In genomic region chr4:58990609-58991434, GRCm38 (mm10) we compare ENCODE assay signal across 17 mouse cellular contexts. TPM values are rescaled to one million over a fixed set of nuclear protein-coding genes. Genes with fewer than 3 reads are reported as not detected.
DNase-seq lines count a peak whose midpoint lies in the region; ATAC-seq and TF ChIP-seq lines count a peak whose summit lies in the region.
"Had no signal": no experiment of that assay in that cellular context is flagged by ENCODE, and none has a peak within 500 bp of the region (broad histone marks: within the 10 kb centered on the region; RNA-seq: fewer than 3 reads in every experiment).

No protein-coding gene starts in this region.

- H3K36me3 ChIP-seq in hindbrain, postnatal 0 days (ENCODE audit: insufficient read depth, low read length): no peaks in the 10 kb centered on the region
- no peaks in the 10 kb centered on the region for H3K36me3 ChIP-seq in hindbrain, embryonic 14.5 days (replicated peaks; ENCODE audit: control insufficient read depth, insufficient read depth)
- no peaks in the 10 kb centered on the region for H3K36me3 ChIP-seq in liver, embryonic 14.5 days (replicated peaks; ENCODE audit: control insufficient read depth, insufficient read depth, low read depth)
- H3K36me3 ChIP-seq in midbrain, embryonic 16.5 days (ENCODE audit: control insufficient read depth, insufficient read depth, low read length): no peaks in the 10 kb centered on the region
- H3K36me3 ChIP-seq: lung, embryonic 15.5 days had no signal

- H3K27me3 ChIP-seq in hindbrain, postnatal 0 days (ENCODE audit: insufficient read depth, low read length): no peaks in the 10 kb centered on the region
- no peaks in the 10 kb centered on the region for H3K27me3 ChIP-seq in hindbrain, embryonic 14.5 days (ENCODE audit: control insufficient read depth, insufficient read depth, low read length)
- H3K27me3 ChIP-seq in liver, embryonic 14.5 days (ENCODE audit: control insufficient read depth, insufficient read depth, low read length): no peaks in the 10 kb centered on the region
- no peaks in the 10 kb centered on the region for H3K27me3 ChIP-seq in midbrain, embryonic 16.5 days (ENCODE audit: control insufficient read depth, insufficient read depth, low read depth, low read length)
- H3K27me3 ChIP-seq: lung, embryonic 15.5 days had no signal

- TF ChIP-seq CTCF in hindbrain, postnatal 0 days (IDR thresholded peaks at IDR 0.05; ENCODE audit: low read depth): no peak
- no peak for TF ChIP-seq CTCF in liver, embryonic 14.5 days (IDR thresholded peaks at IDR 0.05; ENCODE audit: low read depth)

- H3K27ac ChIP-seq in hindbrain, postnatal 0 days: no peak overlapping the region
- H3K27ac ChIP-seq in hindbrain, embryonic 14.5 days: no peak overlapping the region
- no peak overlapping the region for H3K27ac ChIP-seq in liver, embryonic 14.5 days
- H3K27ac ChIP-seq in midbrain, embryonic 16.5 days (ENCODE audit: low read length): no peak overlapping the region
- H3K27ac ChIP-seq: lung, embryonic 15.5 days had no signal

- H3K9me3 ChIP-seq in hindbrain, postnatal 0 days (ENCODE audit: low read length): no peaks in the 10 kb centered on the region
- H3K9me3 ChIP-seq in hindbrain, embryonic 14.5 days (ENCODE audit: control insufficient read depth, low read length): no peaks in the 10 kb centered on the region
- H3K9me3 ChIP-seq in liver, embryonic 14.5 days (ENCODE audit: control insufficient read depth, low read length): no peaks in the 10 kb centered on the region
- no peaks in the 10 kb centered on the region for H3K9me3 ChIP-seq in midbrain, embryonic 16.5 days (replicated peaks; ENCODE audit: control insufficient read depth, low read length, poor library complexity, severe bottlenecking)
- H3K9me3 ChIP-seq: lung, embryonic 15.5 days had no signal

- intact Hi-C loops in left cerebral cortex, postnatal 25 days (cut with DNase I): no loop called here

- no peak overlapping the region for H3K9ac ChIP-seq in hindbrain, postnatal 0 days (replicated peaks; ENCODE audit: low read length)
- H3K9ac ChIP-seq in hindbrain, embryonic 14.5 days: no peak overlapping the region
- no peak overlapping the region for H3K9ac ChIP-seq in liver, embryonic 14.5 days (replicated peaks)
- H3K9ac ChIP-seq in midbrain, embryonic 16.5 days (ENCODE audit: low read depth, low read length): no peak overlapping the region
- H3K9ac ChIP-seq: lung, embryonic 15.5 days had no signal

- no peaks in the 10 kb centered on the region for H3K4me1 ChIP-seq in hindbrain, postnatal 0 days (ENCODE audit: insufficient read depth, low read length)
- H3K4me1 ChIP-seq in hindbrain, embryonic 14.5 days (replicated peaks; ENCODE audit: control insufficient read depth, insufficient read depth, low read length): no peaks in the 10 kb centered on the region
- peaks cover 43 to 61% of the 10 kb centered on the region in 2 experiments for H3K4me1 ChIP-seq in liver, embryonic 14.5 days (replicated peaks; ENCODE audit: control insufficient read depth in 2 of 2, insufficient read depth in 2 of 2, low read length in 1 of 2)
- H3K4me1 ChIP-seq in midbrain, embryonic 16.5 days (ENCODE audit: control insufficient read depth, insufficient read depth, low read length): peaks cover 11% of the 10 kb centered on the region

- WGBS in hindbrain, postnatal 0 days: 74% methylated on average over 17 of the region's 17 CpGs
- 82% methylated on average over 17 of the region's 17 CpGs for WGBS in hindbrain, embryonic 14.5 days
- 51% methylated on average over 17 of the region's 17 CpGs for WGBS in liver, embryonic 14.5 days (ENCODE audit: insufficient replicate concordance)
- 61% methylated on average over 17 of the region's 17 CpGs for WGBS in midbrain, embryonic 16.5 days

- H3K4me3 ChIP-seq in hindbrain, postnatal 0 days (ENCODE audit: low read length): no peak overlapping the region
- no peak overlapping the region for H3K4me3 ChIP-seq in hindbrain, embryonic 14.5 days (replicated peaks; ENCODE audit: low read length)
- no peak overlapping the region for H3K4me3 ChIP-seq in liver, embryonic 14.5 days (ENCODE audit: insufficient read depth in 1 of 2, low read depth in 2 of 2, low read length in 2 of 2)
- no peak overlapping the region for H3K4me3 ChIP-seq in midbrain, embryonic 16.5 days (ENCODE audit: low read depth, low read length)
- H3K4me3 ChIP-seq: lung, embryonic 15.5 days; myocyte had no signal

- peak; percentile 41 for DNase-seq in hindbrain, postnatal 0 days (ENCODE audit: low spot score)
- DNase-seq in hindbrain, embryonic 14.5 days (ENCODE audit: low spot score): no peak
- peak; percentile 34 for DNase-seq in ZHBTc4 (ENCODE audit: low read depth, low spot score)
- peak in 2 of 3 experiments; percentile 43 to 56 for DNase-seq in liver, embryonic 14.5 days (ENCODE audit: low read depth in 3 of 3, low spot score in 3 of 3)
- no peak for DNase-seq in left cerebral cortex, postnatal 25 days (ENCODE audit: low spot score in 2 of 2)
- DNase-seq in adrenal gland, postnatal 4 days (ENCODE audit: low spot score in 2 of 2): no peak
- no peak for DNase-seq in heart, adult 18-20 months
- DNase-seq: B cell, adult 2 months; heart, postnatal 4 days; thymus, postnatal 4 days had no signal

- no peak overlapping the region for H3K4me2 ChIP-seq in hindbrain, postnatal 0 days (ENCODE audit: low read depth, low read length)
- no peak overlapping the region for H3K4me2 ChIP-seq in hindbrain, embryonic 14.5 days (replicated peaks)
- H3K4me2 ChIP-seq in liver, embryonic 14.5 days (ENCODE audit: low read depth): no peak overlapping the region; the same call in none of the 2 replicates
- no peak overlapping the region for H3K4me2 ChIP-seq in midbrain, embryonic 16.5 days (ENCODE audit: low read length)
- H3K4me2 ChIP-seq: lung, embryonic 15.5 days had no signal

- no peak for TF ChIP-seq EP300 in liver, embryonic 14.5 days (IDR thresholded peaks at IDR 0.05; ENCODE audit: low read depth)

- ATAC-seq in hindbrain, postnatal 0 days: no peak
- no peak for ATAC-seq in hindbrain, embryonic 14.5 days (ENCODE audit: low FRiP score)
- peak; percentile 44; the same call in 1 of the 2 replicates for ATAC-seq in liver, embryonic 14.5 days (ENCODE audit: insufficient read depth)
- 0 out of 2 replicates have a peak, but pooled peaks have one; percentile 40 for ATAC-seq in midbrain, embryonic 16.5 days
- ATAC-seq: intestine, embryonic 16.5 days had no signal

RNA-seq across cellular contexts. Expression of gene Ptgr1, which starts 3.9 kb away (rescaled TPM):
- 1.3 and 3.1 TPM in 2 replicates for total RNA-seq in hindbrain, postnatal 0 days (2014; rRNA removed)
- polyA plus RNA-seq in hindbrain, postnatal 0 days (2015; fragmentation: Nextera tagmentation; extraction: Ambion mirVana): 5.6 and 6.0 TPM in 2 replicates
- polyA plus RNA-seq in hindbrain, embryonic 14.5 days (2014; fragmentation: Nextera tagmentation; extraction: Ambion mirVana): 4.6 and 4.8 TPM in 2 replicates
- polyA plus RNA-seq in liver, embryonic 14.5 days (2012; rRNA removed): 6.2 and 11.1 TPM in 2 replicates
- polyA plus RNA-seq in liver, embryonic 14.5 days (2014; fragmentation: Nextera tagmentation; extraction: Ambion mirVana): 14.8 and 16.0 TPM in 2 replicates
- polyA plus RNA-seq in midbrain, embryonic 16.5 days (2015; fragmentation: Nextera tagmentation; extraction: Ambion mirVana): 3.7 and 3.9 TPM in 2 replicates
- 1 to 10 TPM; 1.5 to 1.8 TPM for total RNA-seq in left cerebral cortex, postnatal 25 days (2021)
- 10 to 100 TPM; 27.4 to 29.8 TPM for total RNA-seq in adrenal gland, postnatal 4 days (2021)
- total RNA-seq in heart, adult 18-20 months (2021): 1 to 10 TPM; 3.0 to 3.7 TPM

RNA-seq across cellular contexts. Expression of gene Dnajc25, which starts 4.0 kb away (rescaled TPM):
- 2.7 and 5.2 TPM in 2 replicates for total RNA-seq in hindbrain, postnatal 0 days (2014; rRNA removed)
- 9.2 and 9.4 TPM in 2 replicates for polyA plus RNA-seq in hindbrain, postnatal 0 days (2015; fragmentation: Nextera tagmentation; extraction: Ambion mirVana)
- 5.2 and 9.6 TPM in 2 replicates for polyA plus RNA-seq in hindbrain, embryonic 14.5 days (2014; fragmentation: Nextera tagmentation; extraction: Ambion mirVana)
- 1.4 and 2.4 TPM in 2 replicates for polyA plus RNA-seq in liver, embryonic 14.5 days (2012; rRNA removed)
- 5.4 and 7.1 TPM in 2 replicates for polyA plus RNA-seq in liver, embryonic 14.5 days (2014; fragmentation: Nextera tagmentation; extraction: Ambion mirVana)
- 5.2 and 5.5 TPM in 2 replicates for polyA plus RNA-seq in midbrain, embryonic 16.5 days (2015; fragmentation: Nextera tagmentation; extraction: Ambion mirVana)
- 1 to 10 TPM; 4.8 to 4.9 TPM for total RNA-seq in left cerebral cortex, postnatal 25 days (2021)
- 10 to 100 TPM; 19.4 to 20.9 TPM for total RNA-seq in adrenal gland, postnatal 4 days (2021)
- 10 to 100 TPM; 19.8 to 22.3 TPM for total RNA-seq in heart, adult 18-20 months (2021)

RNA-seq across cellular contexts. Expression of gene Gm20503, which starts 12.2 kb away (rescaled TPM):
- not detected in 2 replicates for total RNA-seq in hindbrain, postnatal 0 days (2014; rRNA removed)
- 11.7 and 18.2 TPM in 2 replicates for polyA plus RNA-seq in hindbrain, postnatal 0 days (2015; fragmentation: Nextera tagmentation; extraction: Ambion mirVana)
- 6.5 and 8.6 TPM in 2 replicates for polyA plus RNA-seq in hindbrain, embryonic 14.5 days (2014; fragmentation: Nextera tagmentation; extraction: Ambion mirVana)
- polyA plus RNA-seq in liver, embryonic 14.5 days (2012; rRNA removed): not detected in 2 replicates
- polyA plus RNA-seq in liver, embryonic 14.5 days (2014; fragmentation: Nextera tagmentation; extraction: Ambion mirVana): 4.4 and 5.1 TPM in 2 replicates
- polyA plus RNA-seq in midbrain, embryonic 16.5 days (2015; fragmentation: Nextera tagmentation; extraction: Ambion mirVana): 6.4 and 7.6 TPM in 2 replicates
- total RNA-seq in left cerebral cortex, postnatal 25 days (2021): 1 to 10 TPM; 1.5 to 2.4 TPM
- total RNA-seq in adrenal gland, postnatal 4 days (2021): 1 to 10 TPM; 1.1 to 3.1 TPM
- total RNA-seq in heart, adult 18-20 months (2021): 1 to 10 TPM; 4.2 to 4.4 TPM
- total RNA-seq: gastrocnemius, adult 18-20 months had no signal
- polyA plus RNA-seq: large intestine, adult 2 months had no signal

RNA-seq across cellular contexts. Expression of gene Gng10, which starts 44.1 kb away (rescaled TPM):
- total RNA-seq in hindbrain, postnatal 0 days (2014; rRNA removed): 86.0 and 104 TPM in 2 replicates
- 184 and 189 TPM in 2 replicates for polyA plus RNA-seq in hindbrain, postnatal 0 days (2015; fragmentation: Nextera tagmentation; extraction: Ambion mirVana)
- 198 and 200 TPM in 2 replicates for polyA plus RNA-seq in hindbrain, embryonic 14.5 days (2014; fragmentation: Nextera tagmentation; extraction: Ambion mirVana)
- polyA plus RNA-seq in liver, embryonic 14.5 days (2012; rRNA removed): 8.8 and 10.7 TPM in 2 replicates
- 30.2 and 30.9 TPM in 2 replicates for polyA plus RNA-seq in liver, embryonic 14.5 days (2014; fragmentation: Nextera tagmentation; extraction: Ambion mirVana)
- 219 and 224 TPM in 2 replicates for polyA plus RNA-seq in midbrain, embryonic 16.5 days (2015; fragmentation: Nextera tagmentation; extraction: Ambion mirVana)
- total RNA-seq in left cerebral cortex, postnatal 25 days (2021): 10 to 100 TPM; 75.6 to 77.4 TPM
- total RNA-seq in adrenal gland, postnatal 4 days (2021): 10 to 100 TPM; 48.1 to 55.9 TPM
- total RNA-seq in heart, adult 18-20 months (2021): 10 to 100 TPM; 13.4 to 15.5 TPM

RNA-seq across cellular contexts. Expression of gene Zkscan16, which starts 47.4 kb away (rescaled TPM):
- 4.1 and 4.2 TPM in 2 replicates for total RNA-seq in hindbrain, postnatal 0 days (2014; rRNA removed)
- polyA plus RNA-seq in hindbrain, postnatal 0 days (2015; fragmentation: Nextera tagmentation; extraction: Ambion mirVana): 1.8 and 2.3 TPM in 2 replicates
- 2.8 and 3.2 TPM in 2 replicates for polyA plus RNA-seq in hindbrain, embryonic 14.5 days (2014; fragmentation: Nextera tagmentation; extraction: Ambion mirVana)
- 0.03 and 0.08 TPM in 2 replicates for polyA plus RNA-seq in liver, embryonic 14.5 days (2012; rRNA removed)
- 0.06 and 0.11 TPM in 2 replicates for polyA plus RNA-seq in liver, embryonic 14.5 days (2014; fragmentation: Nextera tagmentation; extraction: Ambion mirVana)
- 3.0 and 3.3 TPM in 2 replicates for polyA plus RNA-seq in midbrain, embryonic 16.5 days (2015; fragmentation: Nextera tagmentation; extraction: Ambion mirVana)
- total RNA-seq in left cerebral cortex, postnatal 25 days (2021): 10 to 100 TPM; 40.1 to 42.0 TPM
- total RNA-seq in adrenal gland, postnatal 4 days (2021): 1 to 10 TPM; 3.1 to 4.3 TPM
- under 1 TPM; 0.15 to 0.39 TPM for total RNA-seq in heart, adult 18-20 months (2021)
- total RNA-seq: gastrocnemius, adult 18-20 months had no signal
- polyA plus RNA-seq: myocyte; small intestine, adult 2 months had no signal

Comparison
In these comparisons a context has a peak if more than half of its experiments do, and no peak if none do; other contexts are left out.
1. DNase-seq: peak in hindbrain, postnatal 0 days (single experiment), ZHBTc4 (single experiment) and liver, embryonic 14.5 days (2 of 3); none in hindbrain, embryonic 14.5 days (single experiment), left cerebral cortex, postnatal 25 days (0 of 2), adrenal gland, postnatal 4 days (0 of 2) and heart, adult 18-20 months (0 of 2).
2. ATAC-seq: peak in liver, embryonic 14.5 days (single experiment) and midbrain, embryonic 16.5 days (single experiment); none in hindbrain, postnatal 0 days (single experiment) and hindbrain, embryonic 14.5 days (single experiment).